Mouse (Mus musculus): Measurements from ENCODE around the gene Tnni3k.

Tnni3k gene

DNA sequence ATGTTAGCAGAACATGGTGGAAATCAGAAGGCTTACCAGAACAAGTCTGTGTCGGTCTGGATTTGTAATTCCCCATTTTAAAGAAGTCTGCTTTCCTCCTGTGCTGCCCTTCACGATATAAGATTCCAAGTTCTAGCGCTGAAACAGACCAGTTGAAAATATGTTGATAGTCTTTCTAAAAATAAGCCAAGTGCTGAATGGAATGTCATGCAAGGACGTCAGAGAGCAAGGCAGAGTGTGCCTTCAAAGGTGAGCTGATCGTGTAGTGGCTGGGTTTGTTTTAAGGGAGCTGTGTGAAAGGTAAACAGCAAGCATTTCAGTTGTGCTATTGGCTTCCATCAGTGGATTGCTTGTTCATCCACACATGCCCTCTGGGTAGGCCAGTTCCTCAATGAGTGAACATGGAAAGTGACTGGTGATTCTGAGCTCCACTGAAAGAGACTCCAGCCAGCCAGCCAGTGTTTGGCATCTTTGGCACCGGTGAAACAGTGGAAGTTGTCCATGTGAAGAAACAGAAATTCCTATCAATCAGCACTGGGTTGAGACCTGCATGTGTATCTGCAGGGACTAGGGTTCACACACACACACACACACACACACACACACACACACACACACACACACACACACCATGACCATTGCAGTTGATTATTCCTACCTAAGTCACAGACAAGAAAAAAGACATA, at the start of gene Tnni3k:
Gene Tnni3k, minus strand, starts transcription at position 177 of the 686 bp plus-strand sequence.
- ATAC-seq (ENCODE audit: low TSS enrichment) = no peak

DNA sequence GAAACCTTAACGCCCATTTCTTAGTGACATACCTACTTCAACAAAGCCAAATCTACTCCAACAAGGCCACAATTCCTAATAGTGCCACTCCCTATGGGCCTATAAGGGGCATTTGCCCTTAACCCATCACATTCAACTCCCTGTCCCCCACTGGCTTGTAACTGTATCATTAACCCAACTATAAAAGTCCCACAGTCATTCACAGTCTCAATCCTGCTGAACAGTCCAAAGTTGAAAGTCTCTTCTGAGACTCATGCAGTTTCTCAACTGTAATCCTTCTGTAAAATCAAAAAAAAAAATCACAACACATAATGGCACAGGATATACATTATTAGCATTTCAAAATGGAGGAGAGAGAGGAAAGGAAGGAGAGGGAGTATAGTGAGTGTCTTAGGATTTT, 44.1 kb upstream of the Tnni3k start:
- ATAC-seq (ENCODE audit: low TSS enrichment) = no peak

DNA sequence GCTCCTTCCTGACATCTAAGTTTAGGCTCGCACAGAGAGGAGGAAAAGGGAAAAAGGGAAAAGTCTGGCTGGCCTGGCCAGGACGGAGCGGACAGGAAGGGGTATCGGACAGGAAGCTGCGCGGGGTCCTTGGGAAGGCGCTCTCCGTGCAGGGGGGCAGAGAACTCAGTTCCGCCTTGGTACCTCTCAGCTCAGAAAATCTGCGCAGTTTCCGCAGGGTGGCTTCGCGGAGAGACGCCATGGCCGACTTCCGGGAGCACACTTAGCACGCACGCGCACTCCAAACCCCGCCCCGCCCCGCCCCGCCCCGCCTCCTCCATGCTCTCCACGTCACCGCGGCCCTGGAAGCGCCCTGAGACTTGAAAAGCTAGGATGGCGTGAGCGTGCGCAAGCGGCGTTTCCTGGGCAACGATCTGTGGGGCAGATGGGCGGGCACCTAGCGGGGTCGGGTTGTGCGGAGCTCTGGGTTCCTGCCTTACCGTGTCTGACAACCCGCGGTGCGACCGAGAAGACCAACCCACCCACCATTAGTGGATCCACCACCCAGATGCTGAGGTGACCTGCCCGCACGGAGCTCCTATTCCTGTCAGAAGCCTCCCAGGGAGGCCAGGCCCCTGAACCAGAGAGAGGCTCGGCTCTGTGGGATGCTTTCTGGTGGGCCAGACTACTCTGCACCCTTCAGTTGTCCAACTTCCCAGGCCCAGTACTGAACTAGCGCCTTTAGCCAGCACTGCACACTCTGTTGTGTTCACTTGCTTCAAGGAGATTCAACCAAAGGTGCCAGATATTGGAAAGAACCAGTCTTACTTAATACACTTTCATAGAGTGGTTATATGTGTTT, 38.1 kb upstream of the Tnni3k start, which contains the start of the genes Fpgt and Lrriq3:
Gene Fpgt, minus strand, starts transcription at position 288 of the 841 bp plus-strand sequence.
Gene Lrriq3, plus strand, starts transcription at position 319 of the 841 bp plus-strand sequence.
- ATAC-seq (ENCODE audit: low TSS enrichment) = peak; percentile 99

DNA sequence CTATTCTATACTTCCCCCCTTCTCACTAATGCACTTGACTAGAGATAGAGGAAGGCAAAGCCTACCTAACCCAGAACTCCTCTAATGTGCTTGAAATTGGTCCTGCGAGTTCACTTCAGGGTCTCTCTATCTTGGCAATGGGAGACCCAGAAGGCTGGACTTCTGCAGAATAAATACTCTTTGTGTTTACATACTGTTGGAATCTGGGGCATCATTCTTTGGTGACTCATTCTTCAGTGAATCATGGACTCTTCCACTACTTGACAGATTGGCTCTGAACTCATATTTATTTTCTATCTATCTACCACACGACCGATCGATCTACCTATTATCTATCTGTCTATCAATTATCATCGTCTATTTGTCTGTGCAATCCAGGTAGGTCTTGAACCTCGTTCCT, 36.9 kb upstream of the Tnni3k start:
- ATAC-seq (ENCODE audit: low TSS enrichment) = no peak

DNA sequence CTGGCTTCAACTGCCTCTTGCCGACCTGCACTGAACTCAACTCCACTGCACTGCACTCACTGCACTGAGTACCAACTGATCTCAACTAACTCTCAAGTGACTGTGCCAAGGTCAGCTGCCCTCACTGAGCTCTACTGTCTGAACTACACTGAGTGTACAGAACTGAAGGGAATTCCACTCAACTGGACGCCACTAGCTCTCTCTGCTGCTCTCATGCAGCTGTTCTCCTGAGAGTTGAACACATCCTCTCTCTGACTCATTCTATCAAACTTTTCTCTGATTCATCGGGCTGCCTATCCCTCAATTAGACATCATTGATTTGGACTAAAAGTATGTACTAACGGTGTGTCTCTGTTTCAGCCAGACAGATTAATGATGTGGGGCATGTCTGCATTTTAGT, 22.7 kb upstream of the Tnni3k start:
- no peak for ATAC-seq (ENCODE audit: low TSS enrichment)

DNA sequence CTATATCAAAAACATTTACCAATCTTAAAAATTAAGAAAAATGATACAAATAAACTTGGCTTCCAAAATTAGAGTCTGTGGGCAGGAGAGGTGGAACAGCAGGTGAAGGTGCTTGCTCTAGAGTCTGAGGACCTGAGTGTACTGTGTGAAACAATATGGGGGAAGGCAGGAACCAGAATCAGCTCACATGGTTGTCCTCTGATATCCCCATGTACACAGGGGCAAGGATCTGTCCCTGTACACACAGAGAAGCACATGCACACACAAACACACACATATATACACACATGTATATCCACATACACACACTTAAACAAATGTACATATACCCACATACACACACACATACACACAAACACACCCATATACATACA, 4.2 kb upstream of the Tnni3k start:
- ATAC-seq (ENCODE audit: low TSS enrichment) = no peak

DNA sequence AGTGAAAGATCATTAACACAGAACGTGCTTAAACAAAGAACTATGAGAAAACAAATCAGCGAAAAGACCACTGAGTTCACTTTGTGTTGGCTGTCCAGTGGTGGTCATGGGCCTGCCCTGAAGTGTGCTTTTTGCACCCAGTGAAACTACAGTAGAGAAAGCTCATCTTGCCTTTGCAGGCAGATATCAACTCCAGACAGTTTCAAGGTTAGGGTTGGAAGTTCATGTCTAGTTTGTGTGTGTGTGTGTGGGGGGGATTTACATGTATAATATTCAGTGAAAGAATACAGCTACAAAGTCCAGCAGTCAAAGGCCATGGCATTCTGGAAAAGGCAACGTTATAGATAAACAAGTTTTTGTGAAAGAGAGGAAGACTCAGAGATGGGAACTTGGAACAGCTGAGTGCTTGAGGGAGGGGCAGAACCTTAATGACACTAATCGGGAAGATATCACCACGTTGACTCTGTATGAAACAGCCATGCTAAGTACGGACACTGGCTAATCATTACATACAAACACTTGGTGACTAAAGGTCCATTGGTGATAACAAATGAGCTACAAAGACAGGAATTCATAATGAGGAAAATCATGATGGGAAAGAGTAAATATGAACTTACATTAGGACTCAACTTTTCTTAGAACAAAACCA, 3.7 kb upstream of the Tnni3k start:
- ATAC-seq (ENCODE audit: low TSS enrichment) = no peak

DNA sequence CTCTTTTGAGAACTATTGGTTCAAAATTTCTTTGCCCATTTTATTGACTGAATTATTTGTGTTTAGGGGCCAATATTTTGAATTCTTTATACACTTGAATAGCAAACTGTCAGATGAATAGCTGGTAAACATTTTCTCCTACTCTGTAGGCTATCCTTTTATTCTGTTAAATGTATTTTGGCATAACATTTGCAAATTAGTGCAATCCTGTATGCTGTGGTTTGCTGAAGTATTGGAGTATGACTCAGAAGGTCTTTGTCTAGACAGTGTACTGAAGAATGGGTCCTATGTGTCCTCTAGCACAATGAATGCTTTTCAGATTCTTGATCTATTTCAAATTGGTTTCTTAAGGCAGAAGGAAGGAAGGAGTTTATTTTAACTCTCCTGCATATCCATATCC, 2.4 kb upstream of the Tnni3k start:
- ATAC-seq (ENCODE audit: low TSS enrichment) = no peak

DNA sequence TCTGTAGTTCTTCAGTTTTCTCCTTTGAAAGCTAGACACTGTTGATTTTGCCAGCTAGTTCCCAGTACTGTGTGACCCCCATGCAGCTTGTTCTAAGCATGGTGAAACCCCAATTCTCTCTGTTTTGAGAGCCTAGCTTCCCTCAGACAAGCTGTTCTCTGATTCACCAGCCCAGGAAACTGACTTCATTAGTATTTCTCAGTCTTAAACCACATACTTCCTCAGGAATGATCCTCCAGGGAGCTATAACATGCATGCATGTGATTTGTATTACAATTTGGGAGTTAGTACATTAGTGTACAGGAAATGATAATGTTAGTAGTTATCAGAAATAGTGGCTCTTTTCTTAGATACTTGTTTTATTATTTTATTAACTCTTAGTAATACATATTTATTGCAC, 1.4 kb upstream of the Tnni3k start:
- ATAC-seq (ENCODE audit: low TSS enrichment) = peak; percentile 35

DNA sequence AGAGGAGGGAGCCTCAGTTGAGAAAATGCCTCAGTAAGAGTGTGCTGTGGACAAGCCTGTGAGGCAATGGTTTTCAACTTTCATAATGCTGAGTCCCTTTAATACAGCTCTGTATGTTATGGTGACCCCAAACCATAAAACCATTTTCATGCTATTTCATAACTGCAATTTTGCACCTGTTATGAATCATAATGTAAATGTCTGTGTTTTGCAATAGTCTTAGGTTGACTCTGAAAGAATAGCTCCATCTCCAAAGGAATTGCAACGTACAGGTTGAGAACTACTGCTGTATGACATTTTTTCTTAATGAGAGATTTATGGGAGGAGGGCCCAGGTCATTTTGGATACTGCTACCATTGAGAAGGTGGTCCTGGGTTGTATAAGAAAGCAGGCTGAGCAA, 2.0 kb downstream of the Tnni3k start:
- no peak for ATAC-seq (ENCODE audit: low TSS enrichment)

DNA sequence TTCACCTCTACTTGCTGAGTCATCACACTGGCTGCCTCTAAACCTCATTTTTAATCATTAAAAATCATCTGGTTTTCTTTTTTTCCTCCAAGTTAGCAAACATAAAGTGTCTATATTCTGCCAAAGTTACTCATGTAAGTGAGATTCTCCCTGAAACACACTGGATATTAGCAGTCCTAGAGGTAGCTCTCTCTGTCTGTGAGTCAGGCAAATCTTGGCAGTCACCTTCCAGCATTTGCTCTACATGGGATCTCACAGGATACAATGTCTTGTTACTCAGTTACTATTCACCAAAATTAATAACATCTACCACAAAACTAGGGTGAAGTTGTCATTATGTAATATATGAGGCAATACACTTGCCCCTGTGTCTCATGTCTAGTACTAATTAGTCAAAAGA, 3.2 kb downstream of the Tnni3k start:
- ATAC-seq (ENCODE audit: low TSS enrichment) = no peak

DNA sequence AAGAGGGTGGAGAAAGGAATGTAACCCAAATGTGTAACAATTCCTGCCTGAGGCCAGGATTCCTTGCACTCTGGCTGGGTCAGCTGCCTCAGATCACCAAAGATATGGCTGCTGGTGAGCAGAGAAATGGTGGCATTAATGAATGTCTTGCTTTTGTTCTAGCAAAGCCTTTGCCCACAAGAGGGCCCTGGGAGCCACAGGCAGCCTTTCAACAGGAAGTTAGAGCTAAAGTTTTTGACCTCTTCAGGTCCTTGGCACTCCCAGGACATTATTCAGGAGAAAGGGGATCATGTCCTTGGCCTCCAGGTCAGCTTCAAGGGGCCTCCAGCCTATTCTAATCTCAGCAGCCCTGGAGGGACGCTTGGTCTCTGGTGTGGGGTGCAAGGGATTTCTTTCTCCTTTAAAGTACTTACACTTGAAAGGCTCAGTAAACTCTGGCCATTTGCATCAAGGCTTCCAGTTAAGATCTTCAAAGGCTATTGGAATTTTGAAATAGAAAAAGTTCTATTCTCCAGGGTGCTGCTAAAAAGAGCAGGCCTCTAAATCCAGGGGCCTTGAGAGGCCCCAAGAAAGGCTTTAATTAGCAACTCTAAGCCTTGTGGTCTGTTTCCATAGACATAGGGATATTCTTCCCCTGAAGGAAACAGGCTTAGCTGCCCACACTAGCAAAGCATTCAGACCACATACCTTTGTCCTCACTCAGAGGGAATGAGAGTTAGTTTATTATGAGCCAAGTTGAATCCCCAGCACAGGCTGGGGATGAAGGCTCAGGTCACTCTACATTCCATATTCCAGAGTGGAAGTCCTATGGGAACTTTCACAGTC, 16.0 kb downstream of the Tnni3k start:
- no peak for ATAC-seq (ENCODE audit: low TSS enrichment)

DNA sequence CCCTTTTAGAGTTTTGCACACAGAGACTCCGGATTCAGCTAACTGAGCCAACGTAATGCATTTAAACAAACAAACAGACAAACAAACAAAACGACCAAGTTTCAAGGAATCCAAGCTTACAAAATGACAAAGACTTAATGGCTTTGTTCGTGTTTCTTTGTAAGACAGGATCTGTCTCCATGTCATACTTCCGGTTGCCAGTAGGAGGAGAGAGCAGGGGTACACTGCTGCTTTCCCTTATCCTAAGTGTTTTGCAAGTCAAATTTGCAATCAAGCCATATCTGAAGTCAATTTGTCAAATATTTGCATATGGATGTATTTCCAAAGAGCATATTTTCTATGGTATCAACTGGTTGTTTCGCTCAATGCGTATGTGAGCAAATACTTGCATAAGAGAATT, 20.9 kb downstream of the Tnni3k start:
- ATAC-seq (ENCODE audit: low TSS enrichment) = no peak

DNA sequence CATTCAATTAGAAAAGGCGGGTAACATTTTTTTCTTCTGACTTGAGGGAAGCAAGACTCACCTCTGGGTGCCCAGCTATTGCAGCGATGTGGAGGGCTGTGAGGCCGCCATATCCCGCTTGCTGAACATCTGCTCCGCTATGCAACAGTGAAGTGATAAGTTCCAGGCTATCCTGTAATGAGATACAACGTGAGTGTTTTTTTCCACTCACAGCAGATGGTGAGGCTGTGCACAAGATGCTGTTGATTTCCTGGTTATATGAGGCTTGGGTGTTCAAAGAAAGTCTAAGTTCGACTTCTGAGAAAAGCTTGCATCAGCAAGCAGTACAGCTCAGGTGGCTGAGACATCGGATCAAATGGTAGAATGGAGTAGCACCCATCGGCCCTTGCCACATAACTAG, 25.0 kb downstream of the Tnni3k start:
- ATAC-seq (ENCODE audit: low TSS enrichment) = peak; percentile 97

DNA sequence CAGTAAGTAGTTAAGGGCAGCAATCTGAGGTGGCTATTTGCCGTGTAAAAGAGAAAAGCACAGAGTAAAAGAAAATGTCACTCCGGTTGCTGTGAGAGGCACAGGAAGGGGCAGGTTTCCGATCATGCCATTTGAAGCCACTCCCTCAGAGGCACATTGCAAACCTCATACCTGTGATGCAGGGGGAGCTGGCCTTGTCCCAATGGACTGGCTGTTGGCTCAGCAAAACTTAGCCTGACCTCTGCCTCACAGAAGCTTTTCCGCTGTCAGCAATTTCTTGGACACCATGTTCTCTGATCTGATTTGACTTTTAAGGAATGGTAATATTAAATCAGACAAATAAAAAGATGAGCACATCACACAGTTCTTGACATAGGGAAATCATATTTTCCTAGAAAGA, 52.4 kb downstream of the Tnni3k start:
- no peak for ATAC-seq (ENCODE audit: low TSS enrichment)

DNA sequence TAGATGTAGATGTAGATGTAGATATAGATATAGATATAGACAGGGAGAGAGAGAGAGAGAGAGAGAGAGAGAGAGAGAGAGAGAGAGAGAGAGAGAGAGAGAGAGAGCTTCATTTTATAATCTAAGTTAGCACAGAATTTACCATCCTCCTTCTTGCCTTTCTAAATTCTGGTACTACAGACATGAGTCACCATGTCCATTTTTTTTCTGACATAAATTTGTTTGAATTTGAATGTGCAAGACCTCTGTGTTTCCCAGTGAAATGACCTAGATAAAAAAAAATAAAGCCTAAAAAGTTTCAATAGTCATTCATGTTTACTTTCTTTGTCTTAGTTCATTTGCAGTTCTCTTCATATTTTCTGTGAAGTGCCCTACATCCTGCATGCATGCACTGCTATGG, 54.2 kb downstream of the Tnni3k start:
- ATAC-seq (ENCODE audit: low TSS enrichment) = no peak

DNA sequence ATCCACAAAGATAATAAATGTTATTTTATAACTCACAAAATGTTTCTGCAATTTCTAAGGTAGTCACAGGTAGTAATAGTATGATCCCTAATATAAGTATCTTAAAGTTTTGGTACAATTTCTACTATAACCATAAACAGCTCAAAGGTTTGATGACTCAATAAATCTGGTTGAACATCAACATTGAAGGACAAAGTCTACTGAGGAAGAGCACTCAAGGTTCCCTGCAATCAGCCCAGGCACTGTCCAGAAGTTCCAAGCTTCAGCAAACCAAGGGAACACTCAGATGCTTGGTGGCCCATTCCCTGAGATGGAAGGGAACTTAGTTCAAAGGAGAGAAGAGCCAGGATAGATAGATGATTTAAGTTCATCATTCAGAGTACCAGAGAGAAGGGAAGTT, 62.5 kb downstream of the Tnni3k start:
- no peak for ATAC-seq (ENCODE audit: low TSS enrichment)

DNA sequence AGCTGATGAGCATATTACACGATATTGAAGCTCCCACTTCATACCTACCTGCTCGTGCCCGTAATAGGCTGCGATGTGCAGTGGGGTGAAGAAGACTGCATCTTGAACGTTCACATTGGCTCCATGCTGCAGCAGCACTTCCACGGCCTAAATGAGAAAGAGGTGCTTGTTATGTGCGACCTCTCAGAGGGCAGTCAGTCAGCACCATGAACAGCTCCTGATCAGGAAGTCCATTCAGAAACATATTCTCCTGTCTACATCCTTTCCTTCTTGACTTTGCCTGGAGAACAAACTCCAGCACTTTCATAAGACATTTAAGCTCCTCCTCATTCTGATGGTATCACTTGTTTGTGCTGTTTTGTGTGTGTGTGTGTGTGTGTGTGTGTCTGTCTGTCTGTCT, 76.1 kb downstream of the Tnni3k start:
- ATAC-seq (ENCODE audit: low TSS enrichment) = no peak

DNA sequence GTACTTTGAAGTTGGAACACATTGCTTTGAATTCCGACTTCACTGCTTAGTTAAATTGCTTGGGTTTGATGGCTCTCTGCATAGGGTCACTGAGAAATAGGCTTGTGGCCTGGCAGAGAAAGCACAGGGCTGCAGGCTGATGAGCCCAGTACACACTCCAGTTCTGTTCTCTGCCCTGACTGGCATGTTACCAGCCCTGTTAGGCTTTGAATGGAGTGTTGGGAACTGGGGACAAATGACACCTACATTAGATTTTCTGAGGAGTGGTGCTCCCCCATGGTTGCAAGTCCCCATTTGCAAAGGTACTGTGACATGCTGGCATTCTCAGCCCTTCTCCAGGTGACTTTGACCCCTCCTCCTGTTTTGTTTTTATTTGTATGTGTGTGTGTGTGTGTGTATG, 83.6 kb downstream of the Tnni3k start:
- ATAC-seq (ENCODE audit: low TSS enrichment) = no peak

DNA sequence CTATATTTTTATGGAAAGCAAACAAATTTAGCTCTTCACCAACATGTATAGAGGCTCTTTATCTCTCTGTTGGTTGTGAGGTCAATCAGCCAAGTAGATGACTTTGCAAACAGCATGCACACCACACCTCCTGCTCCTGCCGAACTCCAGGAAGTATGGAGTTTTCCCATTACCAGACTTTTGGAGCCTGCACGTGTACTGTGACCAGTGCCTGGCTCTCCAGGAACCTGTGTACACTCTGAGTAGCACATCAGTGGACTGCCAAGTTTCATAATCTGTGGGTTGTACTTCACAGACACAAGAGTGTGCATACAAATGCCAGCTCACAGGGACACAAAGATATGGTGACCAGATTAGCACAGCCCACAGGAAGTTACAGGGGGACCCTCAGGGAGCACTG, 84.2 kb downstream of the Tnni3k start:
- ATAC-seq (ENCODE audit: low TSS enrichment) = no peak

DNA sequence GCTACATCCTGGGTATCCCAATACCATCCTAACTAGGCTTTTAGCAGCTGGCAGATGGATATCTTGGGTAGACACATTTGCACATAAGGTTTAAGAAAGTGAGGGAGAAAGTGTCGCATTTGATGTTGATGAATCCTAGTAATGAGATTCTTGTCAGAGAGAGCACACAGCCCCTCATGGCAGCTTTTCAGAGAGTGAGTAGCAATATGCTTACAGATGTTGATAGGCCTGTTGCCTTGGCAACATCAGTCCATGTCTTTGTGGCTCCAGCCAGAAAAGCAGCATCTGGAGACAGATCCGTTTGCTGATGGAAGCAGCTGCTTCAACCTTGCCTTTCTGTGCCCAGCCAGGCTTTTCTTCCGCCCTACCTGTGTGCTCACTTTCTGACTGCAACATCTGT, 93.9 kb downstream of the Tnni3k start:
- ATAC-seq (ENCODE audit: low TSS enrichment) = peak; percentile 31; the same call in 1 of the 2 replicates

DNA sequence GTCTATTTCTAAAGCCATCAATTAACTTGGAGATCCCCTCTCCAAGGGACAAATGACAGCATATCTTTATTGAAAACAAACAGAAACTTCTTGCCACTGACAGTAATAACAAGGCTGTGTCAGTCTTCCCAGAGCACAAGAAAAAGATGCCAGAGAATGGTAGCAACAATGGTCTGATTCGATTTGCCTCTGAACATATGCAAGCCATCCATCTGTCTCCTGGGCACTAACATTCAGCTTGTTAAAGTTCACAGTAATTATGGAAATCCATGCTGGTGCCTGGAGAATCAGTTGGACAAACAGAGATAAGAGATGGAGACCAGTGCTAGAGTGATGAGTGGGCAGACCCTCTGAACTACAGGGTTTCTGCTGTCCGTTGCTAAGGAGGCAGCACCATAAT, 102.1 kb downstream of the Tnni3k start:
- no peak for ATAC-seq (ENCODE audit: low TSS enrichment)

All from frontal cortex, adult (tissue).